32 mouse cellular contexts compared by ENCODE assay signal in the genomic region with DNA sequence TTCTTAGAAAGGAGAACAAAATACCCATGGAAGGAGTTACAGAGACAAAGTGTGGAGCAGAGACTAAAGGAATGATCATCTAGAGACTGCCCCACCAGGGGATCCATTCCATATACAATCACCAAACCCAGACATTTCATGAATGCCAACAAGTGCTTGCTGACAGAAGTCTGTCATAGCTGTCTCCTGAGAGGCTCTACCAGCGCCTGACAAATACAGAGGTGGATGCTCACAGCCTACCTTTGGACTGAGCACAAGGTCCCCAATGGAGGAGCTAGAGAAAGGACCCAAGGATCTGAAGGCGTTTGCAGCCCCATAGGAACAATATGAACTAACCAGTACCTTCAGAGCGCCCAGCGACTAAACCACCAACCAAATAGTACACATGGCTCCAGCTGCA.
"Had no signal": no experiment of that assay in that cellular context is flagged by ENCODE, and none has a peak within 500 bp of the region (broad histone marks: within the 10 kb centered on the region; RNA-seq: fewer than 3 reads in every experiment).

No protein-coding gene starts in this region.

- H3K27ac ChIP-seq: limb, embryonic 10.5 days; limb, embryonic 12.5 days; limb, embryonic 13.5 days; limb, embryonic 15.5 days; liver, embryonic 12.5 days; liver, embryonic 13.5 days; liver, embryonic 14.5 days; liver, embryonic 15.5 days; lung, embryonic 15.5 days; macrophage; midbrain, embryonic 10.5 days; midbrain, embryonic 12.5 days; midbrain, embryonic 13.5 days; midbrain, embryonic 15.5 days; neural tube, embryonic 12.5 days had no signal

- H3K9ac ChIP-seq: limb, embryonic 12.5 days; limb, embryonic 13.5 days; limb, embryonic 15.5 days; liver, embryonic 12.5 days; liver, embryonic 13.5 days; liver, embryonic 14.5 days; liver, embryonic 15.5 days; liver, postnatal 0 days; lung, embryonic 14.5 days; lung, embryonic 15.5 days; midbrain, embryonic 12.5 days; midbrain, embryonic 13.5 days; midbrain, embryonic 15.5 days; neural tube, embryonic 12.5 days had no signal

- H3K27me3 ChIP-seq: limb, embryonic 12.5 days; limb, embryonic 15.5 days; liver, embryonic 12.5 days; liver, embryonic 13.5 days; liver, embryonic 15.5 days; lung, embryonic 15.5 days; megakaryocyte, embryonic 14.5 days; midbrain, embryonic 12.5 days; midbrain, embryonic 13.5 days; midbrain, embryonic 15.5 days; neural tube, embryonic 12.5 days had no signal

- H3K4me3 ChIP-seq: limb, embryonic 10.5 days; limb, embryonic 12.5 days; limb, embryonic 13.5 days; limb, embryonic 15.5 days; liver, embryonic 12.5 days; liver, embryonic 13.5 days; liver, embryonic 15.5 days; lung, embryonic 15.5 days; megakaryocyte, embryonic 14.5 days; midbrain, embryonic 10.5 days; midbrain, embryonic 12.5 days; midbrain, embryonic 13.5 days; midbrain, embryonic 15.5 days; myocyte; neural tube, embryonic 12.5 days had no signal

- H3K36me3 ChIP-seq: limb, embryonic 10.5 days; limb, embryonic 12.5 days; limb, embryonic 13.5 days; limb, embryonic 15.5 days; liver, embryonic 12.5 days; liver, embryonic 13.5 days; liver, embryonic 15.5 days; lung, embryonic 15.5 days; midbrain, embryonic 10.5 days; midbrain, embryonic 12.5 days; midbrain, embryonic 13.5 days; midbrain, embryonic 15.5 days; neural tube, embryonic 12.5 days had no signal

- H3K9me3 ChIP-seq: limb, embryonic 10.5 days; limb, embryonic 12.5 days; limb, embryonic 13.5 days; limb, embryonic 15.5 days; liver, embryonic 12.5 days; liver, embryonic 13.5 days; liver, embryonic 15.5 days; lung, embryonic 15.5 days; megakaryocyte, embryonic 14.5 days; midbrain, embryonic 10.5 days; midbrain, embryonic 12.5 days; midbrain, embryonic 13.5 days; midbrain, embryonic 15.5 days; neural tube, embryonic 12.5 days had no signal

- H3K4me2 ChIP-seq: limb, embryonic 12.5 days; limb, embryonic 13.5 days; limb, embryonic 15.5 days; liver, embryonic 11.5 days; liver, embryonic 12.5 days; liver, embryonic 13.5 days; liver, embryonic 15.5 days; lung, embryonic 14.5 days; lung, embryonic 15.5 days; midbrain, embryonic 11.5 days; midbrain, embryonic 12.5 days; midbrain, embryonic 13.5 days; midbrain, embryonic 15.5 days; neural tube, embryonic 12.5 days had no signal

- H3K4me1 ChIP-seq: limb, embryonic 10.5 days; limb, embryonic 12.5 days; limb, embryonic 13.5 days; limb, embryonic 15.5 days; liver, embryonic 12.5 days; liver, embryonic 13.5 days; liver, embryonic 15.5 days; lung, embryonic 15.5 days; megakaryocyte, embryonic 14.5 days; midbrain, embryonic 10.5 days; midbrain, embryonic 12.5 days; midbrain, embryonic 13.5 days; midbrain, embryonic 15.5 days; neural tube, embryonic 12.5 days had no signal

- DNase-seq: left cerebral cortex, postnatal 4 days; liver; liver, embryonic 13.5 days; liver, postnatal 0 days; lung, adult 18-20 months; lung, adult 2 months; lung, embryonic 14.5 days; lung, postnatal 10 days; lung, postnatal 14 days; lung, postnatal 36 days; lung, postnatal 4 days; midbrain, embryonic 14.5 days had no signal

- ATAC-seq: liver, embryonic 12.5 days; liver, postnatal 0 days; lung, postnatal 0 days; midbrain, embryonic 13.5 days; midbrain, embryonic 15.5 days; midbrain, embryonic 16.5 days had no signal
